Mouse (Mus musculus) olfactory bulb, adult 2 months (tissue): ENCODE measurements around the gene Mrtfa. TPM values are rescaled to one million over a fixed set of nuclear protein-coding genes. Genes with fewer than 3 reads are reported as not detected.

Experiments
- H3K27ac ChIP-seq: fragments of 200-500 bp; 2 replicates; pipeline ENCODE4 v1.5.1; 2012; ENCODE audit warnings: low read depth, low read length; ENCODE audit not compliant: insufficient read depth
- H3K4me1 ChIP-seq: fragments of 200-500 bp; 2 replicates; pipeline ENCODE4 v1.6.1; 2012; ENCODE audit warnings: low read length; ENCODE audit not compliant: control insufficient read depth, insufficient read depth
- H3K4me3 ChIP-seq: fragments of 200-500 bp; 2 replicates; pipeline ENCODE4 v1.5.1; 2012; ENCODE audit warnings: mild to moderate bottlenecking, low read depth, low read length, moderate library complexity; ENCODE audit not compliant: insufficient read depth
- CTCF ChIP-seq: fragments of 200-500 bp; IDR thresholded peaks from 2 replicates; pipeline ENCODE4 v1.5.1; 2012; ENCODE audit warnings: low read depth, mild to moderate bottlenecking, low read length, moderate library complexity; ENCODE audit not compliant: insufficient read depth
- POLR2A ChIP-seq: fragments of 200-500 bp; IDR thresholded peaks from 2 replicates; pipeline ENCODE4 v1.6.1; 2012; ENCODE audit warnings: mild to moderate bottlenecking, low read depth, low read length, moderate library complexity; ENCODE audit not compliant: insufficient read depth
- WGBS: fragments of 180-500 bp; shearing (Covaris S2); methylation state at CpG from one replicate; pipeline ENCODE4 v1.1.7; 2018; 5-methylcytosine and 5-hydroxymethylcytosine counted together
- polyA plus RNA-seq: library from polyadenylated mRNA; stranded (reverse); fragments of >200 nt; gene quantifications from 2 replicates; pipeline ENCODE4 v1.2.4, GENCODE M21; 2012; ENCODE audit warnings: low replicate concordance; ENCODE audit not compliant: missing spikeins, insufficient read depth, insufficient read length

The Mrtfa gene
- polyA plus RNA-seq, 1 experiment, result not detected

GRCm38 (mm10) chr15:81062175-81062588 is 128.4 kb downstream of the Mrtfa start:
- peak overlapping the region; percentile 71 for H3K27ac ChIP-seq
- H3K4me3 ChIP-seq, result no peak overlapping the region
- TF ChIP-seq POLR2A (no peak), CTCF (no peak)
- WGBS, result 13% methylated on average over 8 of the region's 8 CpGs
- H3K4me1 ChIP-seq, result peaks cover 26% of the 10 kb centered on the region

GRCm38 (mm10) chr15:81060975-81061374 is 129.6 kb downstream of the Mrtfa start:
- TF ChIP-seq POLR2A (no peak), CTCF (no peak)
- no peak overlapping the region for H3K4me3 ChIP-seq
- no peak overlapping the region for H3K27ac ChIP-seq
- WGBS, result 94% methylated on average over 2 of the region's 2 CpGs
- peaks cover 19% of the 10 kb centered on the region for H3K4me1 ChIP-seq

GRCm38 (mm10) chr15:81057736-81058135 is 132.8 kb downstream of the Mrtfa start:
- Histone ChIP-seq H3K4me1 (peaks cover 14% of the 10 kb centered on the region), H3K4me3 (no peak overlapping the region), H3K27ac (no peak overlapping the region)
- 95% methylated on average over 5 of the region's 5 CpGs for WGBS
- TF ChIP-seq CTCF, result no peak
- no peak for TF ChIP-seq POLR2A

GRCm38 (mm10) chr15:81055488-81055887 is 135.1 kb downstream of the Mrtfa start:
- Histone ChIP-seq H3K4me3 (no peak overlapping the region), H3K27ac (no peak overlapping the region), H3K4me1 (0 out of 2 replicates have a peak, but pooled peaks cover 3% of the 10 kb centered on the region)
- TF ChIP-seq POLR2A (no peak), CTCF (no peak)
- WGBS, result 92% methylated on average over 2 of the region's 2 CpGs

- H3K4me3 ChIP-seq, result no peak overlapping the region
- TF ChIP-seq CTCF (no peak), POLR2A (no peak)
- no peak overlapping the region for H3K27ac ChIP-seq
- H3K4me1 ChIP-seq, result peaks cover 12% of the 10 kb centered on the region
- WGBS, result 95% methylated on average over 5 of the region's 5 CpGs
Observed at GRCm38 (mm10) chr15:81052491-81052890, 138.1 kb downstream of the Mrtfa start.

GRCm38 (mm10) chr15:81050488-81050887 is 140.1 kb downstream of the Mrtfa start:
- no peak for TF ChIP-seq CTCF
- Histone ChIP-seq H3K27ac (no peak overlapping the region), H3K4me3 (no peak overlapping the region), H3K4me1 (peaks cover 16% of the 10 kb centered on the region)
- WGBS, result 57% methylated on average over 3 of the region's 3 CpGs

- Histone ChIP-seq H3K27ac (no peak overlapping the region), H3K4me3 (no peak overlapping the region), H3K4me1 (peaks cover 24% of the 10 kb centered on the region)
- 58% methylated on average over 6 of the region's 6 CpGs for WGBS
- TF ChIP-seq CTCF (no peak), POLR2A (no peak)
Observed at GRCm38 (mm10) chr15:81049401-81050053, 141.0 kb downstream of the Mrtfa start.

- WGBS, result 42% methylated on average over 10 of the region's 10 CpGs
- H3K27ac ChIP-seq, result peak overlapping the region; percentile 64; the same call in 1 of the 2 replicates
- peaks cover 34% of the 10 kb centered on the region for H3K4me1 ChIP-seq
- TF ChIP-seq POLR2A (no peak), CTCF (no peak)
- no peak overlapping the region for H3K4me3 ChIP-seq
Observed at GRCm38 (mm10) chr15:81047497-81047896, 143.1 kb downstream of the Mrtfa start.

GRCm38 (mm10) chr15:81046061-81046460 is 144.5 kb downstream of the Mrtfa start:
- Histone ChIP-seq H3K4me3 (no peak overlapping the region), H3K4me1 (peaks cover 39% of the 10 kb centered on the region), H3K27ac (no peak overlapping the region)
- 90% methylated on average over 7 of the region's 7 CpGs for WGBS
- TF ChIP-seq POLR2A (no peak), CTCF (no peak)
